Mouse (Mus musculus): ENCODE measurements around the gene Trak1.

The Trak1 gene

GRCm38 (mm10) chr9:121295221-121295620, 2.1 kb upstream of the Trak1 start:
- WGBS, result 84% methylated on average over 7 of the region's 7 CpGs

DNA sequence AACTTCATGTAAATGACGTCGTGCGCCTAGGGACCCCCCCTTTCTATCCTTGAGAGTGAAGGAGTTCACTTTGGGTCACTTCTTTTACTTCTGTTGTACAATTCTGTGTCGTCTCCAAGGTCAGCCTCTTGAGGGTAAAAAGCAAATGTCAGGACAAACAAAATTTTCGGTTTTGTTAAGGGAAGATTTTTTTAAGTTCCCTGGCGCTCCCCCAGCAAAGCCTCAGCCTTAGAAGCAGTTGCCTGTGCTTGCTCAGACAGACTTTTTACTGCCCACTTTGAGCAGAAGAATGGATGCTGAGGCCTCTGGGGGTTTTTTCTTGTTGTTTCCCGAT, 730 bp downstream of the Trak1 start:
- WGBS, result 3% methylated on average over 7 of the region's 7 CpGs

DNA sequence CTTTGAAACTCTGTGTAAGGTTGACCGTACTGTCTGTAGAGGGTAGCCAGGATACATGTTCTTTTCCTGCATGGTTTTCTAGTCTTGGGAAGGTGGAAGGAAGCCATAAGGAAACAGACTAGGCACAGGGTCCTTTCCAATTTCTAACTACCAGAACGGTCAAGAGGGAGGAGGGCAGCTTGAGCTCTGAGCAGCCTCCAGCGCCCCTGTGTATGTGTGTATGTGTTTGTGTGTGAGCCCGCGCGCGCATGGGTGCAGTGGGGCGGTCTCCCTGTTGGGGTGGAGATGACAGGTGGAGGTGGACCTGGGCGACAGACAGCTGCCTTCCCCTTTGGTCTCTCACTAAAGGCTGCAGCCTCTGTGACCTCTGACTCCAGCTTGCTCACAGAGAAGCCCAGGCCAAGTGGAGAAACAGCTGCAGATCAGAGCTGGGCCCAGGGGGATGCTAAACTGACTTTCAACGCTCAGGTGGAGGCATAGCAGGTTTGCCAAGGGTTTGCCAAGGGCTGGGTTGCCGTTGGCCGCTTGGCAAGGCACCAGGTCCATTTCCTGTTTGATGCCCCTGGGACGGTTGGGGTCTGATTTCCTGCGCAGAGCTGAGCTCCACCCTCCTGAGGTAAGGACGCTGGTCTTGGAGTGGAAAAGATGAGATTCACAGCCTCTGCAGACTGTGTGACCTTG, 1.2 kb downstream of the Trak1 start:
- 16% methylated on average over 15 of the region's 15 CpGs for WGBS

- WGBS, result 55% methylated on average over 9 of the region's 9 CpGs
These were observed 2.0 kb downstream of the Trak1 start for GRCm38 (mm10) chr9:121299223-121299755.

DNA sequence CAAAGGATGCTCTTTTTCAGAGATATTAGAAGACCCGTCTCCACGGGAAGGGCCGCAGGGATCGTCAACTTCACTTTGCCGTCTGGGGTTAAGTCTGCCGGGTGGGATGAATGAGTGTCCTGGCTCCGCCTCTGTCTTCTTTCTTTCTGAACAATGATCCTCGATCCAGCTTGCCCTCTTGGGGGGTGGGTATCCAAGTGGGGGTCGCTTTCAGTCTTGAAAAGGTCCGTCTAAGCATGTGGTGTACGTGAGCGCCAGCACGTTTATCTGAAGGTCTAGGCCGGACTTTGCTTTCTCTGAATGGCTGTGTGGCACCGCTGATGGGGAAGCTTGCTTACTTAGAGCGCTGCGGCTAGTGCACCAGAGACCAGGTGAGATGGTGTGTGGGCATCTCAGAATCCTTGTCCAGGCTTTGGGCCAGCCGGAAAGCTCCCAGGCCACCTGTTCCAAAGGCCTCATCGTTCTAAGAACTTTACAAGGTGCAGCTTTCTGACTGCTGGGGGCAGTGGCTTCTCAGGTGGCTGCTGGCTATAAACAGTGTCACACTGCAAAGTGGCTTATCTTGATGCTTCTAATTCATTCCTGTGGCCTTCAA, 2.8 kb downstream of the Trak1 start:
- 59% methylated on average over 19 of the region's 19 CpGs for WGBS

DNA sequence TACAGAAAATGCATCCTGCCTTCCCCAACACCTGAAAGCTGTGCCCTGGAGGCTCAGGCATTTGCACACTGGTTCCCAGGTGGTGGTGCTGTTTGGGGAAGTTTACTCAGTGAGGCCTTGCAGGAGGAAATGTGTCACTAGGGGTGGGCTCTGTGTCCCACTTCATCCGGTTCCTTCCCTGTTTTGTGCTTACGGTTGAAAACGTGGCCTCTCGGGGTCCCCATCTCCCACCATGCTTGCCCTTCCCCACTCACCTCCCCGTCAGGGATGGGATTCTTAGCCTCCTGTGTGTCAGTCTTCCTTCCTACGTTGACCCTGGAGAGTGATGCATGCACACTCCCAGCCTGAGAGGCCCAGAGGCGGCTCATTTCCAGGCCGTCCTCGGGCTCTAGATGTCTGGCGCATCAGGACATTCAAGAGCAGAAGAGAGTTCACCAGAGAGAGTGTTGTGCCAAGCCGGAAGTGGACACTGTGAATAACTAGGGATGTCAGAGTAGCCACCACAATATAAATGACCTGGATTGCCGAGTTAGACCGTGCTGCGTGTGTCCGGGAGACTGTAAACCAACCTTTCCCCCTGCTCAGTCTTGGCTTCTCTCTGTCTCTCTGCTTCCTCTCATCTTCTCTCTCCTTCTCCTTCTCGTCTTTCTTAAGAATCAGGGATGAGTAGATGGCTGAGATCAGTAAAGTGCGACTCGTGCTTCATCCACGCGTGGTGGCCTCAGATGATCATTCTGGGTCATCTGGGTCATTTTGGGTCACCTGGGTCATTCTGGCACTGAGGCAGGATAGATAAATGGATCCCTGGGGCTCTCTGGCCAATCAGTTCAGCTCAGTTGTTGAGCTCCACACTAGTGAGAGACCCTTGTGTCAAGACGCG, 4.0 kb downstream of the Trak1 start:
- WGBS, result 79% methylated on average over 22 of the region's 22 CpGs

DNA sequence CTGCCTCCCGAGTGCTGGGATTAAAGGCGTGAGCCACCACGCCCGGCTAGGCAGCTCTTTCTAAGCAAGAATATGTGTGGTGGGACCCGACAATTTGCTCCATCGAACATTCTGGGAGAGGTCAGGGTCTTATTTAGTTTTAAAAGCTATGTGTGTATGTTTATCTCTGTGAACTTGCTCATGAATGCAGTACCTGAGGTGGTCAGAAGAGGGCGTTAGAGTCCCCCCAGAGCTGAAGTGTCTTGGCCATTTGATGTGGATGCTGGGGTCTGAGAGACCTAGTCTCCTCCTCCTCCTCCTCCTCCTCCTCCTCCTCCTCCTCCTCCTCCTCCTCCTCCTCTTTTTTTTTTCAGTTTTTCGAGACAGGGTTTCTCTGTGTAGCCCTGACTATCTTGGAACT, 5.2 kb downstream of the Trak1 start:
- 88% methylated on average over 7 of the region's 8 CpGs for WGBS

GRCm38 (mm10) chr9:121303086-121303485, 5.8 kb downstream of the Trak1 start:
- 45% methylated on average over 6 of the region's 6 CpGs for WGBS

DNA sequence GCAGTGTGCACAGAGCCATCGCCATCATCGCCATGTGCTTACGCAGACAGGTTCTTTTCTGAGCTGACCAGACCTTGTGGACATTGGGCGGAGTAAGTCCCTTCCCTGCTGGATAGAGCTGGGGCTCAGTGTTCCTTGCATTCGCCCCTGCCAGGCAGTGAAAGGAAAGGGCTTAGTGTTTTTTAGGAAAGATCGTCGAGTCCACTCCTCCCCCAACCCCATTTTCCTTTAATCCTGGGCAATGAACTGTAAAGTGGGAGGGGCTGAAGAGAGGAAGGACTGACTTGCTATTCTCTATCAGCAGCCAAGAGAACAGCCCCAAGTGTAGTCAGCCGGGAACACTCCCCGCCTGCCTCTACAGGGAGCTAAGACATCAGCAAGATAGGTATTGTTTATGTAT, 6.4 kb downstream of the Trak1 start:
- WGBS, result 63% methylated on average over 9 of the region's 9 CpGs

DNA sequence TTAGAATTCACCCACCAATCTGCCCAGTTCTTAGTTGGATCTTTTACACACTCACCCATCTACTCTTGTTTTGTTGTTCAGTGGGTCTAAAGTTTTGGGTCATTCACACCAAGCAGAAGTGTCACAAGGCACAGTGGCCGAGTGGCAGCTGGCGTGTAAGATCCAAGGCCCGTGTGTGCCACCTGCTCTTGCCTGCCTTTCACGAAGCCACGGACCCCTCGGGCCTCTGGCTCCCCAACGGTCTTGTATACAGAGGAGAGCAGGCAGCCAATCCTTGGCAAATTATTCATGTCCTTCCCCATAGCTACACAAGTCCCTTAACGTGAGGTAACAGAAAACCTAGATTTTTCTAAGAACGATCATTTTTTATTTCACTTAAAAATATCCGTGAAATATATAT, 7.2 kb downstream of the Trak1 start:
- 70% methylated on average over 10 of the region's 10 CpGs for WGBS

DNA sequence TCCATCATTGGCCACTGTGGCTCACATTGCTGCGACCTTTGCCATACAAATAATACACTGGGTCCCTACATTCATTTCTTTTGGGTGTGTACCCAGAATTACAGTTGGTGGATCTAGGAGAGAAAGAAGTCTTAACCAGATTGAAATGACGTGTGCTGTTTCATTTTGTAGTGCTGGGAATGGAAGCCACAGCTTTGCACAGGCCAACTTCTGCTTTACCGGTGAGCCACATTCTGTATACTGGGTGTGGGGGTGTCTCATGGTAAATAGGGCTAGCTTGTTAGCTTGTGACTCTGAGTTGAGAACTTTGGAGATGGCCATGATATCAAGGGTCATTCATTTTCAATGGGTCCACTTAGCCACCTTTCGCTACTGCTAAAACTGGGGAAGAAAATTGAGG, 8.2 kb downstream of the Trak1 start:
- WGBS, result 87% methylated on average over 4 of the region's 4 CpGs

DNA sequence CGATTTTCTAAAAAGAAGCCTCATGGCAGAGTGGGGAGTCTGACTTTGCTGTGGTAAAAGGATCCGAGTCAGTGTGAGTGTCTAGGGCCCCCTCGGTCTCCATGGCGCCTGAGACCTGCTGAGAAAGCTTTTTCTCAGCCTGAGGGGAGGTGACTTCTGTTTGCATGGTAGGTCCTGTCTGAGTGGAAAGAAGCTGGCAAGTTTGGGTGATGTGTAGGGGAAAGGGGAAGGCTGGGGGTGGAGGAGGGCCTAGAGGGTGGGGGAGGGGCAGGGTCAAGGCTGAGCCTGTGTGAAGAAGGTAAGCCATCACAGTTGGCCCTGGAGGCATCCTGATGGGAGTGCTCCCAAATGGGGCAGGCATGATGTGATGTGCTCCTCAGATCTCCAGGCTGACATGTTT, 12.0 kb downstream of the Trak1 start:
- 56% methylated on average over 4 of the region's 4 CpGs for WGBS

DNA sequence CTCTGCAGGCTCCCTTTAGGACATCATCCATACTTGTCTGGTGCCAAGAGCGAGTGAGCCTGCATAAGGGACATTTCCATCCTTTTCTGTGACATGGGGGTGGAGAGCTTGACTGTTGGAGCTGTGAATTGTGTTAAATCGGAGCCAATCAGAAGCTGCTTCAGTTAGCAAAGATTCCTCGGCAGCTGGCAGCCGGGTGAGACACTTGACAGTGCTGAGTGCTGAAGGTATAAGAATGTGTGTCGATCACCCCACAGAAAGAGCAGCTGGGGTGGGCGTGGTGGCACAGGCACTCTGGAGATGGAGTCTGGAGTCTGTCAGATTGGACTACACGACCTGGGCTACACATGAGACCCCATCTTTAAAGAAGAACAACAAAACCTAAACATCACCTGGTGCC, 13.2 kb downstream of the Trak1 start:
- WGBS, result 43% methylated on average over 7 of the region's 7 CpGs

DNA sequence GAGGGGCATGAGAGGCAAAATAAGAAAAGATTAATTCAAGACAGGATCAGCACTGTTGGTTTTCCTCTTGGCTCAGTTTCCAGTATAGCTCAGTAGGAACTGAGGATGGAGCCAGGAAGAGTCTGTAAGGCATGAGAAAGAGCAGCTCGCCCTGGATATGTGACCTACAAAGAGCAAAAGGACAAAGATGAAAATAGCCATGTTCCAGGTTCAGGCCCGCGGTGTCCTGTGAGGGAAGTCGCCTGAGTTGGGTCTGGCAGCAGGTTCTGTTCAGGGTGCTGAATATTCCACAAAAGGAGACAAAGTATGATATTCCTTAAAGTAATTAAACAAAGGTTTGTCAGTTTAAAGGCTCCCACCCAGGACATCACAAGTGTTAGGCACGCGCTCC, 14.5 kb downstream of the Trak1 start:
- WGBS, result 54% methylated on average over 6 of the region's 6 CpGs

DNA sequence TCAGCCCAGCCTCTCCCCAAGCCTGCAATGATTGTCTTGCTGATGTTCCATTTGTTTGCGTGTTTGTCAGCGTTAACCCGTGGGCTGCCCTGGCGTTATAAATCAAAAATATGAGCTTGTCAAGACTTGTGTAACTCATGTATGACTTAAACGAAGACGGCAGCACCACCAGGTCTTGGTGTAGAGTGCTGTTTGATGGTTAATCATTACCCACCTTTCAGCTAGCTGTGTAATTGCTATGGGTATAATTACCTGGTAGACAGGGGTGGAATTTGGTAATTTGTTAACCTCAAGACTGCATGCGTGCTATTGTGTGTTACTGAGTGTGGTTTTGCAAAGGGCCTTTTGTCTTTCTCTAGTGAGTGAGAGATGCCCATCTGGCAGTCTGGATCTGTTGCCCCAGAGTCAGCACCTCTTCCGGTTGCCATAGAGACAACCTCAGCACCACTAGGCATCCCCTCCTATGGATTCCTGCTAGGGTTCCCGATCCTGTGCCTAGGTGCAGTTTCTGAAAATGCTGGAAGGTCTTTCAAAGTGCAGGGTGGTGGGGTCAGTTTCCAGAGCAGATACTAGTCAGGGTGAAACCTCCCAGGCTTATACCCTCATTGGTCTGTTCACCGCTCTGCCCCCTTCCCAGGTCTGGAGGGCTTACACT, 15.1 kb downstream of the Trak1 start:
- WGBS, result 63% methylated on average over 10 of the region's 10 CpGs

- 18% methylated on average over 21 of the region's 21 CpGs for WGBS
These were observed 16.5 kb downstream of the Trak1 start for GRCm38 (mm10) chr9:121313656-121314374.

DNA sequence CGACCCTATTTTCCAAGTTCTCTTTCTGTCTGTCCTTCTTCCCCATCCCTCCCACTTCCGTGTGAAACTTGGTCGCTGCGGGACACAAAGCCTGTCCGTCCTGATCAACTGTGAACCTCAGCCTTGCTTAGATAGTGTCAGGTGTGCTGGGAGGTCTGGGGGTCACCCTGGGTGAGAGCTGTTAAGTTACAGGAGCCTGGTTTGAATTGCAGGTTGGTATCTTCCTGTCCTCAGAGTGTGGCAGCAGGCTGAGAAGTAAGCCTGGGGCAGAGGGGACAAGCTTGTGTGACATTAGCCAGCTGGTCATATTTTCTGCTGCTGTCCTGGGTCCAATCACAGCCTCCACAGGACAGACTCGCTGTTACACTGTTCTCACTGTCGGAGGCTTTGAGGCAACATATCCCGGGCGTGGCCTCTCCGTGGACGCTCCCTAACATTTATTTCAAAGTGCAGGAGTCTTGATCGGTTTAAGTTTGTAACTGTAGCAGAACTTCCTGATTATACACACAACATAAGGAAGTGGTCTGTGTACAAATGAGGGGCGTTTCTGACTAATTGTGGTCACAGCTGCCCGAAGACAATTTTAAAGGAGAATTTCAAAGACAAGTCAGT, 17.3 kb downstream of the Trak1 start:
- WGBS, result 44% methylated on average over 14 of the region's 14 CpGs

- 62% methylated on average over 4 of the region's 4 CpGs for WGBS
These were observed 18.7 kb downstream of the Trak1 start for GRCm38 (mm10) chr9:121315901-121316595.

DNA sequence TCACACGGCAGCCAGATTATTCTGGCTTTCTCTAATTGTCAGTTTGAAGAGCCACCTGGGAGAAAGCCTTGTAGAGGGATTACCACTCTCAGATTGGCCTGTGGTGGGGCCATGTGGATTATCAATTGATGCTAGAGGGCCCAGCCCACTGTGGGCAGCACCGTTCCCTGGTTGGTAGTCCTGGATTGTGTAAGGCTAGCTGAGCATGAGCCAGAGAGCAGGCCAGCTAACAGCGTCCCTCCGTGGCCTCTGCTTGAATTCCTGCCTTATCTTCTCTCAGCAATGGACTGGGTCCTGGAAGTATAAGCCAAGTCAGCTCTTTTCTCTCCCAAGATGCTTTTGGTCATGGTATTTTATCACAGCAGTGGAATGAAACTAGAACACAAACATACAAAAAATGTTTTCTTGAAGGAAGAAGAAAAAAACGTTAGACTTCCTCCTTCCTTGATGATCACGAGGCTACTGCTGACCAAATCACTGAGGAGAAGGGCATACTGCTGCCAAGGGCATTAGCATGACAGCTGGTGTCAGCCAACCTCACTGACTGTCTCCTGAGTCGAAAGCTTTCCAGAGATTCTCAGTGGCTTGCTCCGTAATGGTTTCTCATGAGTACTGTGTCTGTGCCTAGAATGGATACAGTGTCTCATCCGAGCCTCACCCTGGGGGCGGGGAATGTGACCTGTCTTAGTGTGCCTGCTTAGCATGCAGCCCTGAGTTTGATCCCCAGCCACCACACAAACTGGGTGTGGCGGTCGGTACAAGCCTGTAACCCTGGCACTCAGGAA, 19.5 kb downstream of the Trak1 start:
- 47% methylated on average over 12 of the region's 12 CpGs for WGBS

All from cerebral cortex, adult 2 months (tissue).